Mouse (Mus musculus): ENCODE measurements at regions not wholly inside any gene's neighbourhood (a gene's known extent, or its start where the extent isn't known, plus 50 kb on each side); places are given as distances from the start of the nearest gene placed in this dataset.

DNA sequence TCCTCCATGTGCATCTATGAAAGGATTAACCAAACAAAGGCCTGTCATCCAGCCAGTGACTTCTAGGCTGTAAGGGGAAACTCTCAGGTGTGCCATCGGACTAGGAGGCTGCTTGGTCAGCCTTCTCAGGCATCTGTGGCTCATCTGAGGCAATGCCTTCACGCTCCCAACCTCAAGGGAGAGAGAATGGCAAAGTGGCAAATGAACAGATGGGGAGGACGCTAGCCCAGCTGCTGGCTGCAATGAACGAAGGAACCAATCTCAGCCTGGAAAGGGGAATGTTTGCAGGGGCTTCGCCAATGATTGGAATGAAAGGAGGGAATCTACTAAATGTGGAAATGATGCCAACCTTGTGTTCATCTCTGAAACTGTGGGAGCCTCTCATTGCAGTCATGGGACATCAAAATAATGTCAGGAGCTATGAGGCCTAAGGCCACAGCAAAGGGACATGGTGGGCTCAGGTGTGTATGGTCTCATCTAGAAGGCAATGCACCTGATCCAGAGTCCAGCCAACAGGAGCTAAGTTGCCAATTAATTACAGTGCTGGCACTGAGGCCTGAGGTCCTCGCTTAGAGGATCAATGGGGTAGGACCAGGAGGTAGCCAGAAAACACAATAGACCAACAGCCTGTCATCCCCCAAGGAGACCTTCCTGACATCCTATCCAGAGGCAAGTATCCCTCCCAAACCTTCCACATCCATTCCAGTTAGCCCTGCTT lies 108.9 kb upstream of the Ptprt start:
- H3K4me3 ChIP-seq (ENCODE audit: low read depth, low read length), result no peak overlapping the region
- no peak overlapping the region for H3K27ac ChIP-seq (ENCODE audit: low read length)
- H3K27me3 ChIP-seq (ENCODE audit: control insufficient read depth, insufficient read depth, low read depth, low read length), result no peaks in the 10 kb centered on the region
- no peaks in the 10 kb centered on the region for H3K4me1 ChIP-seq (ENCODE audit: control insufficient read depth, insufficient read depth, low read length)
- WGBS, result 81% methylated on average over 6 of the region's 6 CpGs
- H3K36me3 ChIP-seq (ENCODE audit: control insufficient read depth, insufficient read depth, low read length), result no peaks in the 10 kb centered on the region
- no peaks in the 10 kb centered on the region for H3K9me3 ChIP-seq (replicated peaks; ENCODE audit: control insufficient read depth, low read length, poor library complexity, severe bottlenecking)
- ATAC-seq, result no peak
- no peak overlapping the region for H3K9ac ChIP-seq (ENCODE audit: low read depth, low read length)
- no peak overlapping the region for H3K4me2 ChIP-seq (ENCODE audit: low read length)

DNA sequence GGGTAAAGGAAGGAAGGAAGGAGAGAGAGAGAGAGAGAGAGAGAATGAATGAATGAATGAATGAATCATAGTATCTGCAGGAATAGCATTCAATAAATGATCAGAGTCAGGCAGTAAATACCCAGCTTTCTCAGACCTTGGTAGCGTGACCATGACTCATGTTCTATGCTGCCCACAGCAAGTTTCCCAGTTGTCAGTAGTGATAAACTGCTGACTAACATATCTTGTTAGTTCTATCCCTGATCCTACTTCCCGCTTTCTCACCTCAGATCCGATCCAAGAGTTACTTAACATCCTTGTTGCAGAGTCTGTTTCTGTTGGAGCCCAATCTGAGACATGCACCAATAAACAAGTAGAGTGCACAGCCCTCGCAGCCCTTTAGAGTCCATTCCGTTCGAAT lies 103.1 kb upstream of the Ptprt start:
- Histone ChIP-seq H3K27ac (ENCODE audit: low read length) (no peak overlapping the region), H3K36me3 (ENCODE audit: control insufficient read depth, insufficient read depth, low read length) (no peaks in the 10 kb centered on the region), H3K9ac (ENCODE audit: low read depth, low read length) (no peak overlapping the region), H3K4me1 (ENCODE audit: control insufficient read depth, insufficient read depth, low read length) (no peaks in the 10 kb centered on the region), H3K4me3 (ENCODE audit: low read depth, low read length) (no peak overlapping the region), H3K4me2 (ENCODE audit: low read length) (no peak overlapping the region), H3K9me3 (replicated peaks; ENCODE audit: control insufficient read depth, low read length, poor library complexity, severe bottlenecking) (no peaks in the 10 kb centered on the region), H3K27me3 (ENCODE audit: control insufficient read depth, insufficient read depth, low read depth, low read length) (no peaks in the 10 kb centered on the region)
- no peak for ATAC-seq
- WGBS, result 92% methylated on average over 6 of the region's 6 CpGs

DNA sequence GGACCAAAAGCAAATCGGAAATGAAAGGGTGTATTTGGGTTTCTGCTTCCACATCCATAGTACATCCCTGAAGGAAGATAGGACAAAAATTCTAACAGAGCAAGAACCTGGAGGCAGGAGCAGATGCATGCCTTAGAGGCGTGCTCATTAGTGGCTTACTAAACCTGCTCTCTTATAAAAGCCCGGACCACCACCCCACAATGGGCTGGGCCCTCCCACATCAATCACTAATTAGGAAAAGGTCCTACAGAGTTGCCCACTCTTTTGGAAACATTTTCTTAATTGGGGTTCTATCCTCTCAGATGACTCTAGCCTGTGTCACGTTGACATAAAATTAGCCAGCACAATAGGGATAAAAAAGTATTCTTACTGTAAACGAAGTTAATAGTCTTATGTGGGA lies 79.6 kb upstream of the Ptprt start:
- Histone ChIP-seq H3K4me2 (ENCODE audit: low read length) (no peak overlapping the region), H3K27me3 (ENCODE audit: control insufficient read depth, insufficient read depth, low read depth, low read length) (no peaks in the 10 kb centered on the region), H3K36me3 (ENCODE audit: control insufficient read depth, insufficient read depth, low read length) (no peaks in the 10 kb centered on the region), H3K4me1 (ENCODE audit: control insufficient read depth, insufficient read depth, low read length) (no peaks in the 10 kb centered on the region), H3K9ac (ENCODE audit: low read depth, low read length) (no peak overlapping the region), H3K9me3 (replicated peaks; ENCODE audit: control insufficient read depth, low read length, poor library complexity, severe bottlenecking) (no peaks in the 10 kb centered on the region), H3K4me3 (ENCODE audit: low read depth, low read length) (no peak overlapping the region), H3K27ac (ENCODE audit: low read length) (no peak overlapping the region)
- ATAC-seq, result no peak
- WGBS, result 64% methylated on average over 5 of the region's 5 CpGs

DNA sequence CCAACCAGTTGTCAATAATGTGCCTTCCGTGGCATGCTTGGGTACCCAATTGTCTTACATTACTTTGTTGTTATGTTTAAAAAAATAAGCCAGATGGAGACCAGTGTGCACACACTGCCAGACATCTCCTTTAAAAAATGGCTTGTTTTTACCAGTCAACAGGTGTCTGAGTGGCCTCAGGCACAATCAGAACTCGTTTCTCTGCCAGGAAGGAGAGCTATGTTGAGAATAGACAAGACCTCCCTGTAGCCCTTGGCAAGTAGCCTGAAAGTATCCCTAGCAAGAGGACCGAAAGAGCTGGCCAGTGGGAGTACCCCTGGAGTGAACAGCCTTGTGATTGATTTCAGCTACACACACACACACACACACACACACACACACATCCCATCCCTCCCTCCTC lies 74.8 kb upstream of the Ptprt start:
- WGBS, result 67% methylated on average over 3 of the region's 3 CpGs
- no peak overlapping the region for H3K4me2 ChIP-seq (ENCODE audit: low read length)
- H3K36me3 ChIP-seq (ENCODE audit: control insufficient read depth, insufficient read depth, low read length), result no peaks in the 10 kb centered on the region
- H3K4me3 ChIP-seq (ENCODE audit: low read depth, low read length), result no peak overlapping the region
- no peak overlapping the region for H3K27ac ChIP-seq (ENCODE audit: low read length)
- no peak for ATAC-seq
- no peaks in the 10 kb centered on the region for H3K27me3 ChIP-seq (ENCODE audit: control insufficient read depth, insufficient read depth, low read depth, low read length)
- no peak overlapping the region for H3K9ac ChIP-seq (ENCODE audit: low read depth, low read length)
- H3K9me3 ChIP-seq (replicated peaks; ENCODE audit: control insufficient read depth, low read length, poor library complexity, severe bottlenecking), result no peaks in the 10 kb centered on the region
- H3K4me1 ChIP-seq (ENCODE audit: control insufficient read depth, insufficient read depth, low read length), result no peaks in the 10 kb centered on the region

DNA sequence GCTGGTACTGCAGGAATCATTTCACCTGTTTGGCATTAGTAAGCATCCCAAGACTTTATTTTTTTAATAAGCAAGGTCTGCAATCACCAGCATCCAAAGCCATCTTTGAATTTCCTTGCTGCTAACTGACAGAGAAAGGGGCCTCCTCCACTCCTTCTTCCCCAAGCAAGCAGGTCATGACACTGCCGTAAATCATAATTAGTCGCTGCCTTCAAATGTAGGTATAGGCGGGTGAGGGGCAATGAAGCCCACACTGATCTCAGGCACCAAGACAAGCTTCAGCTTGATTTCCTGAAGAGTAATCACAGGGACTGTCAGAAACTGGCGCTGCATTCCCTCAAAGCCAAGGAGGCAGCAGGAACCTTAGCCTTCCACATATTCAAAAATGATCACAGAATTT lies 73.3 kb upstream of the Ptprt start:
- Histone ChIP-seq H3K9me3 (replicated peaks; ENCODE audit: control insufficient read depth, low read length, poor library complexity, severe bottlenecking) (no peaks in the 10 kb centered on the region), H3K4me2 (ENCODE audit: low read length) (no peak overlapping the region), H3K4me3 (ENCODE audit: low read depth, low read length) (no peak overlapping the region), H3K27me3 (ENCODE audit: control insufficient read depth, insufficient read depth, low read depth, low read length) (no peaks in the 10 kb centered on the region), H3K9ac (ENCODE audit: low read depth, low read length) (no peak overlapping the region), H3K4me1 (ENCODE audit: control insufficient read depth, insufficient read depth, low read length) (no peaks in the 10 kb centered on the region), H3K27ac (ENCODE audit: low read length) (no peak overlapping the region), H3K36me3 (ENCODE audit: control insufficient read depth, insufficient read depth, low read length) (no peaks in the 10 kb centered on the region)
- ATAC-seq, result no peak
- 89% methylated on average over 4 of the region's 4 CpGs for WGBS

DNA sequence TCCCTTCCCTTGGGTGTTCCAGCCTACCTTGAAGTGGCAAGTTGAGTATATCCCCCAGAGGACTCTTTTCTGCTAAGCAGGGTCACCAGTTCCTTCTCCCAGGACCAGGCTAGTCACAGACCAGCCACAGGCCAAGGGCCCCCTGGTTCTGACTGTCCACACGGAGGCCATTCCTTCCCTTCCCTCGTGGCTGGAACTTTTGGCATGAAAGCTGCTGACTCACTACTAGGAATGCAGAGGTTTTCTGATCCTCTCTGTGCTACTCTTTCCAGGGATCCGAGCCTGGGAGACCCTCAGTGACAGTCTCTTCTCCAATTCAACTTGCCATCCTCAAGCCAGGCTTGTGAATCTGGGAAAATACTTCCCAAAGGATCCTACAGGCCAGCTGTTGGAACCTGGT lies 59.1 kb upstream of the Ptprt start:
- no peaks in the 10 kb centered on the region for H3K27me3 ChIP-seq (ENCODE audit: control insufficient read depth, insufficient read depth, low read depth, low read length)
- H3K4me3 ChIP-seq (ENCODE audit: low read depth, low read length), result no peak overlapping the region
- ATAC-seq, result no peak
- H3K4me2 ChIP-seq (ENCODE audit: low read length), result no peak overlapping the region
- H3K9ac ChIP-seq (ENCODE audit: low read depth, low read length), result no peak overlapping the region
- no peak overlapping the region for H3K27ac ChIP-seq (ENCODE audit: low read length)
- H3K4me1 ChIP-seq (ENCODE audit: control insufficient read depth, insufficient read depth, low read length), result no peaks in the 10 kb centered on the region
- WGBS, result 68% methylated on average over 3 of the region's 3 CpGs
- no peaks in the 10 kb centered on the region for H3K9me3 ChIP-seq (replicated peaks; ENCODE audit: control insufficient read depth, low read length, poor library complexity, severe bottlenecking)
- no peaks in the 10 kb centered on the region for H3K36me3 ChIP-seq (ENCODE audit: control insufficient read depth, insufficient read depth, low read length)

DNA sequence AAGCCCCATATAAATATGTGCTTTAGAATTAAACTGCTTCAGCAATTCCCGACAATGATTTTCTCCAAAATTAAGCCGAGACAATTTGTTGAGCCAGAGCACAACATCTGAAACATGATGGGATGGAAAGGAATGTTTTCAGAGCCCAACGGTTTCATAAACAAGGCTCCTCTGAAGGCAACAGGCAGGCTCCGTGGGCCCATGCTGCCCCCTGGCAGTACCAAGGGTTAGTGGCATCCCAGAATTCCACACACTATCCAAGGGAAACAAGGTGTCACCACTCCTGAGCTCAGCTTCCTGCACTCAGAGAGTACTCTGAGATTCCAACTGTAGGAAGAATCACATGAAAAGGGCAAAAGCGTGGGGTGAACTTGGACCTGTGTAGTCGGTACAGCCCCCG lies 57.5 kb upstream of the Ptprt start:
- ATAC-seq, result no peak
- Histone ChIP-seq H3K36me3 (ENCODE audit: control insufficient read depth, insufficient read depth, low read length) (no peaks in the 10 kb centered on the region), H3K27me3 (ENCODE audit: control insufficient read depth, insufficient read depth, low read depth, low read length) (no peaks in the 10 kb centered on the region), H3K4me2 (ENCODE audit: low read length) (no peak overlapping the region), H3K4me3 (ENCODE audit: low read depth, low read length) (no peak overlapping the region), H3K9ac (ENCODE audit: low read depth, low read length) (no peak overlapping the region), H3K27ac (ENCODE audit: low read length) (no peak overlapping the region), H3K4me1 (ENCODE audit: control insufficient read depth, insufficient read depth, low read length) (no peaks in the 10 kb centered on the region), H3K9me3 (replicated peaks; ENCODE audit: control insufficient read depth, low read length, poor library complexity, severe bottlenecking) (no peaks in the 10 kb centered on the region)
- WGBS, result 77% methylated on average over 7 of the region's 7 CpGs

DNA sequence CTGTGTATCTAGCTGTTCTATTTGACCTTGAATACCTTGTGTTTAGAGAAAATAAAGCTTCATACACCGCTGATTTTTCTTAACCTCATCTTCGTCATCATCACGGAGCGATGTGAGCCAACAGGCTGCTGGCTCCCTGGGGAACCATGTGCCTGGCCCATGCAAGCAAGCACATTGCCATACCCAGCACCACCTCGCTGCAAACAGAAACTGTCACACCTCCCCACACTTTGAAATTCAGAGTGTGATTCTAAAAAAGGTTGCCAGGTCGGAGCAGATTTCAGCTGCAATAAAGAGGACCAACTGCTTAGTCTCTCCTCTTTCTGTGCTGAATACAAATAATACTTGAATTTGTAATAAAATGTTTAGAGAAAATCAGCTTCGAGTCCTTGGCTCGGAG lies 54.0 kb upstream of the Ptprt start:
- Histone ChIP-seq H3K9ac (ENCODE audit: low read depth, low read length) (no peak overlapping the region), H3K36me3 (ENCODE audit: control insufficient read depth, insufficient read depth, low read length) (no peaks in the 10 kb centered on the region), H3K4me3 (ENCODE audit: low read depth, low read length) (no peak overlapping the region), H3K4me2 (ENCODE audit: low read length) (no peak overlapping the region), H3K27ac (ENCODE audit: low read length) (no peak overlapping the region), H3K27me3 (ENCODE audit: control insufficient read depth, insufficient read depth, low read depth, low read length) (no peaks in the 10 kb centered on the region), H3K4me1 (ENCODE audit: control insufficient read depth, insufficient read depth, low read length) (no peaks in the 10 kb centered on the region), H3K9me3 (replicated peaks; ENCODE audit: control insufficient read depth, low read length, poor library complexity, severe bottlenecking) (no peaks in the 10 kb centered on the region)
- WGBS, result 83% methylated on average over 8 of the region's 8 CpGs
- no peak for ATAC-seq

DNA sequence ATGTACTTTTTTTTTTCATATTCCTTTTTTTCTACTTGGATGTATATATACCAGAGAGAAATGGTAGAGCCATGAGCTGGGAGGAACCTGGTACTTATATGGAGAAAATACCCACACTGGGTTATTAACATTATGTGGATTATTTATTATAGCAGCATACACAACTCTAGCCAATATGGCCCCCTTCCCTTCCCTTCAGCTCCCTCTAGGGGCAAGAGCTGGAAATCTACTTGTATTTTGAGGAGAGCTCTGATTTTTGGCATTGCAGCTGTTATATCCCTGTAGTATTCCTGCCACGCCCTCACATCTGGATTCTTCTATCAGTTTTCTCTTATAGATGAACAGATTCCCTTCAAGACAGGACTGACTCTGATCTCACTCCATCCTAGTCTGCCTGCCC lies 52.0 kb upstream of the Ptprt start:
- no peak overlapping the region for H3K4me2 ChIP-seq (ENCODE audit: low read length)
- ATAC-seq, result no peak
- H3K9ac ChIP-seq (ENCODE audit: low read depth, low read length), result no peak overlapping the region
- H3K4me3 ChIP-seq (ENCODE audit: low read depth, low read length), result no peak overlapping the region
- no peaks in the 10 kb centered on the region for H3K4me1 ChIP-seq (ENCODE audit: control insufficient read depth, insufficient read depth, low read length)
- H3K9me3 ChIP-seq (replicated peaks; ENCODE audit: control insufficient read depth, low read length, poor library complexity, severe bottlenecking), result no peaks in the 10 kb centered on the region
- H3K36me3 ChIP-seq (ENCODE audit: control insufficient read depth, insufficient read depth, low read length), result no peaks in the 10 kb centered on the region
- H3K27me3 ChIP-seq (ENCODE audit: control insufficient read depth, insufficient read depth, low read depth, low read length), result no peaks in the 10 kb centered on the region
- H3K27ac ChIP-seq (ENCODE audit: low read length), result no peak overlapping the region
- WGBS, result 55% methylated on average over 1 of the region's 1 CpGs
